Mouse (Mus musculus) olfactory bulb, adult 2 months (tissue): ENCODE data around the gene Ppp1r36.

ENCODE experiments used
- CTCF ChIP-seq: fragments of 200-500 bp; IDR thresholded peaks from 2 replicates; pipeline ENCODE4 v1.5.1; 2012; ENCODE audit warnings: low read depth, mild to moderate bottlenecking, low read length, moderate library complexity; ENCODE audit not compliant: insufficient read depth
- POLR2A ChIP-seq: fragments of 200-500 bp; IDR thresholded peaks from 2 replicates; pipeline ENCODE4 v1.6.1; 2012; ENCODE audit warnings: mild to moderate bottlenecking, low read depth, low read length, moderate library complexity; ENCODE audit not compliant: insufficient read depth

- TF ChIP-seq CTCF (no peak), POLR2A (no peak)
These were observed 58.8 kb downstream of the Ppp1r36 start for GRCm38 (mm10) chr12:76476146-76476545.
